Mouse (Mus musculus) thymus, adult 18-20 months (tissue): ENCODE results near the gene Rgl2.
"Not testable (repeated sequence)": the region's sequence is repeated elsewhere in the genome, so short reads cannot be mapped to it uniquely, and the experiment has no call there.

Experiments used
- DNase-seq, 2 experiments: peaks; one replicate each; pipeline ENCODE4 v3.0.0; 2022; ENCODE audit warnings: mixed read lengths in 2 of 2

The Rgl2 gene

DNA sequence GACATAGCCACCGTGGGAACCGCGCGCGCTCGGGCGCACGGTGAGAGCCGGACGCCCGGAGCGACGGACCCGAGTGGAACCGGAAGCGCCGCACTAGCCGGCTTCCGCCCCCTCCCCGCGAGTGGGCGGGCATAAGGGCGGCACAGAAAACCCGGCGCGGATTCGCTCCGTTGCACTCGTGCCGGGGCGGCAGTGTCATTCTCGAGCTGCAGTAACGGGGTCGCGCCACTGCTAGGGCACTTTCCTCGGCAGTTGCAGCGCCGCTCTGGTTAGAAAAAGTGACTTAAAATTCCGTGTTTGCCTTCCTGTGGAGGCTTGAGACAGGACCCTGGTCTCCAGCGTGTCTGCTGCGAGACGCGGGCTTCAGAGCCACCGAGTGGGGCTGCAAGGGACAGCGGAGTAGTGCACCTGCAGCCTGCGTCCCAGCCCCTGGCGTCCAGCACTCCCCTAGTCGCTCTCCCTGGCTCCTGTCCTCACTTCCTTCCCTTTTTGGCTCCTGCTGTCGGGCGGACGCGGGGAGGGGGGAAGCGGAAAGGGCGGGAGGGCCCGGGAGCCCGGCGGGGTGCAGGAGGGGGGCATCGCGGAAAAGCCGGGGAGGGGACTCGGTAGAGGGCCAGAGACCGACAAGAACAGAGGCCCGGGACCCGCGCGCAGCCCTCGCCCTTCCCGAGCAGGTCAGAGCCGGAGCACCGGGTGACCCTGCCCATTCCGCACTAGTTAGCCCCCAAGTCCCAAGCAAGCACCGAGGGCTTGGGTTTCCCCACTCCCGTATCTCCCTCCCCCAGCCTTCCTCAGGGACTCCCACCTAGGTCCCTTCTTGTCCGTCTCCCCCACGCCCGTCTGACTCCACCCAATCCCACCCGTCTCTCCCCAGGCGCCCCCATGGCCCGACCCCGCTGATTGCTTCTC, at the start of gene Rgl2:
TSS of gene Rgl2 (plus strand) at position 173 of the 909 bp plus-strand sequence.
- peak; percentile 86 to 87 for DNase-seq

DNA sequence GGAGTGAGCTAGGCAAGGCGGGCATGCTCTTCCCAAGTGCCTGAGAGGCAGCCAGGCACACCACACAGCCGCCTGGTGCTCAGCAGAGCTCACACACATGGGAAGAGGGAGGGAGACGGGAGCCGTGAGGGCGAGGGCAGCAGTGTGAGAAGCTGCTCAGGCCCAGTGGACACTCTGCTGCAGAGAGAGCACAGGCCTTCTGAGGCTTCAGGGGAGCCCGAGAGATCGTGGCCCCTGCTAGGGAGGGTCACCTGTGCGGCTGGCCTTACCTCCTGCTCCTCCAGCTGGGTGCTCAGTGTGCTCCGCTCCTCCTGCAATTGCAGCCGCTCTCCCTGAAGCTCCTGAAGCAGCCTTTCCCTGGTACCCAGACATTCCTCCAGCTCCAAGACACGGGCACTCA, 45.0 kb upstream of the Rgl2 start:
- not testable (repeated sequence) for DNase-seq

DNA sequence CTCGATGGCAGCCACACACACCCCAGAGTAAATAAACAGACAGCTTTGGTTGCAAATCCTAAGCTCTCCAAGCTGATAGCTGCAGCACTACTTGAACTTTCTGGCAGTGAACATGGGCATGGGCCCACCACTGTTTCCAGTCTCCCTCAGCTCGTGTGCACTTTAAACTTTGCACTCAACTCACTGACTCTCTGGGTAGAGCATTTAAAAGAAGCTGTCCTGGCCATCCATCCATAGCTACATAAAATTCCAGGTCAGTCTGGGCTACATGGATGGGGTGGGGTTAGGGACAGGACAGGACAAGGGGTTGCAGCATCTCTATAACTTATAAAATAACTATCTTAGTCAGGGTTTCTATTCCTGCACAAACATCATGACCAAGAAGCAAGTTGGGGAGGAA, 41.5 kb upstream of the Rgl2 start:
- not testable (repeated sequence) for DNase-seq

DNA sequence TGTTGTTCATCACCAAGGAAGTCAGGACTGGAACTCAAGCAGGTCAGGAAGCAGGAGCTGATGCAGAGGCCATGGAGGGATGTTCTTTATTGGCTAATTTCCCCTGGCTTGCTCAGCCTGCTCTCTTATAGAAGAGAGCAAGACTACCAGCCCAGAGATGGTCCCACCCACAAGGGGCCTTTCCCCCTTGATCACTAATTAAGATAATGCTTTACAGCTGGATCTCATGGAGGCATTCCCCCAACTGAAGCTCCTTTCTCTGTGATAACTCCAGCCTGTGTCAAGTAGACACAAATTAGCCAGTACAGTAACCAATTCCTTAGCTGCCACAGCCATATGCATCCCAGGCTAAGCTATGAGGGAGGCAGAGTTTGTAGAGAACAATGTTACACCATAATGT, 41.1 kb upstream of the Rgl2 start:
- not testable (repeated sequence) for DNase-seq

DNA sequence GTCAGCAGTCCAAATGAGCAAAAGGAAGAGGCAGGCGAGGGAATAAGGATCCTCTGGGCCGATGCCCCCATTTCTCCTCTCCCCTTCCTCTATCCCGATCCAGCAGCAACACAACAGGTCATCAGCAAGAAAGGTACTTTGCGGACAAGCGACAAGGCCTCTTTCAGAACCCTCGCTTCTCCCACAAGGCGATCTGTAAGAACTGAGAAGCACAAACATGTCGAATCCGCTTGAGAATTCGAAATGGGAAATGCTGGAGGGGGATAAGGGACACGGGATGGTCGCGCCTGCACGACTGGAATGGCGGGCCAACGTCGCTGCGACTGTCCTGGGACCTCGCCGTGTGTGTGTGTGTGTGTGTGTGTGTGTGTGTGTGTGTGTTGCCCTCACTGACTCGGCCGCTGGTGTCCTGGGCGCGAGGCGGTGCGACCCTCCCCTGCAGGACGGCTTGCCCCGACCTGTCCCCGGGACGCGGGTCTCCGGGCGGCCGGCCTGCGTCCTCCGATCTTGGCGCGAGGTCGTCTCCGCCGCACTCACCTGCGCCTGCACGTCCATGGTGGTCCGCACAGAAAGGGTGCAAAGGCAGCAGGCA, 39.3 kb upstream of the Rgl2 start:
- not testable (repeated sequence) for DNase-seq

DNA sequence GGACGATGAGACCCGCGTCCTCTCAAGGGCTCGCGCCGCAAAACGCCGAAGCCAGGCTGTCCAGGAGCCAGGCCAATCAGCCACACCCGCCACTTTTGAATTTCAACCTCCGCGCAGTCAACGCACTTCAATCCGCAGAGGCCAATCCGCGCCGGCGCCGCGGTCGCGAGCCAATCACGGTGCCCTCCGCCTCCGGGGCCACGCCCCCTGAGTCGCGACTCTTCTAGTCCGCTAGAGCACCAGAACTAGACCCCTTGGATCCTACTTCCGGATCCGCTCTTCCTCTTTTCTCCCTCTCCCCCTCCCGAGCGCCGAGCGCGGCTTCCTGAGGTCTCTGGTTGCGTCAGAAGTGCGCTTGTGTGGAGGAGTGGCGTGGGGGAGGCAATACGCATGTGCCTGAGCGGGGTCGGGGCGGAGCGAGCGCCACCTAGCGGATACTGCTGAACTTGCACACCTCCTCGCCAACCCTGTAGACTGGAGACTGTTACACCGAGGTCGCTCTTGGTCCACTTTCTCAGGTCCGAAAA, 38.7 kb upstream of the Rgl2 start, which contains the start of gene Kifc1:
TSS of gene Kifc1 (minus strand) at position 129 of the 527 bp plus-strand sequence.
- peak; percentile 99 to 100 for DNase-seq

DNA sequence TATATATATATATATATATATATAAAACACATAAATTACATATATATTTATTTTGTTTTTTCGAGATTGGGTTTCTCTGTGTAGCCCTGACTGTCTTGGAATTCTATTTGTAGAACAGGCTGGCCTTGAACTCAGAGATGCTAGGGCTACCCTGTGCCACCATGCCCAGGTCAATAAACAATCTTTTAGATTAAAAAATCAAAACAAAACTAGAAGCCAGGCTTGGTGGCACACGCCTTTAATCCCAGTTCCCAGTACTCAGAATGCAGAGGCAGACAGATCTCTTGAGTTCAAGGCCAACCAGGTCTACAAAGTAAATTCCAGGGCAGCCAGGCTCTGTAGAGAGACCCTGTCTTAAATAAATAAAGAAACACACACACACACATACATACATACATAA, 38.0 kb upstream of the Rgl2 start:
- no peak for DNase-seq

DNA sequence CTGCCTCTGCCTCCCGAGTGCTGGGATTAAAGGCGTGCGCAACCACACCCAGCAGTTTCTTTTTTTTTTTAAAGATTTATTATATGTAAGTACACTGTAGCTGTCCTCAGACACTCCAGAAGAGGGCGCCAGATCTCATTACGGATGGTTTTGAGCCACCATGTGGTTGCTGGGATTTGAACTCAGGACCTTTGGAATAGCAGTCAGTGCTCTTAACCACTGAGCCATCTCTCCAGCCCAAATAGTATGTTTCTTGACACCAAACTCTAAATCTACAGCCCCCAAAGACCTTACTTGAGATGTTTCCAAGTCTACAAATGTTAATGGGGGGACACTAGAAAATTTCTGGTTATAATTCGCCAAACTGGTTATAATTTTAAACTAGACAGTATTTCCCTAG, 37.5 kb upstream of the Rgl2 start:
- not testable (repeated sequence) for DNase-seq

DNA sequence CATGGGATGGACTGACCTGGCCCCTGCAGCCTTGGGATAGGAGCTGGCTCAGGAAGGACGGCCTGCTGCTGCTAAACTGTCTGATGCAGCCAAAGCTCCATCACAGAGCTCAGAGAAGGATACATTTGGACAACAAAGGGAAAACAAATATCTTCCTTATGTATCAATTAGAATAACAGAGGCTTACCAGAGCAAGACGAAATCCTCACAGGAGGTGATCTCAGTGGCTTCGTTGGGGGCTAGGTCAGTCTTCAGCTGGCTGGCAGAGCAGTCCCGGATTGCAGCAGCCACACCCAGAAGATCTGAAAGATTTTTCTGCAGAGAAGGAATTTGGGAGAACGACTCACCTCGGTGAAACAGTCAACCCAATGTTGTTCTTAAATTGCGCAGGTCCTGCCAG, 36.9 kb upstream of the Rgl2 start:
- DNase-seq: no peak

DNA sequence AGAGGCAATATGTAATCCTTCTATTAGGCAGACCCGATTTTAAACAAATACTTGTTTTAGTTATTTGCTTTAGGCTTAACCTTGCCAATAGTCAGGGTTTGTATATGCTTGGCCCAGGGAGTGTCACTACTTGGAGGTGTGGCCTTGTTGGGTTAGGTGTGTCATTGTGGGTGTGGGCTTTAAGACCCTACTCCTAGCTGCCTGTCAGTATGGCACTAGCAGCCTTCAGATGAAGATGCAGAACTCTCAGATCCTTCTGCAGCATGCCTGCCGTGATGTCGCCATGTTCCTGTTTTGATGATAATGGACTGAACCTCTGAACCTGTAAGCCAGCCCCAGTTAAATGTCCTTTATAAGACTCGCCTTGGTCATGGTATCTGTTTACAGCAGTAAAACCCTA, 36.3 kb upstream of the Rgl2 start:
- DNase-seq: not testable (repeated sequence)

DNA sequence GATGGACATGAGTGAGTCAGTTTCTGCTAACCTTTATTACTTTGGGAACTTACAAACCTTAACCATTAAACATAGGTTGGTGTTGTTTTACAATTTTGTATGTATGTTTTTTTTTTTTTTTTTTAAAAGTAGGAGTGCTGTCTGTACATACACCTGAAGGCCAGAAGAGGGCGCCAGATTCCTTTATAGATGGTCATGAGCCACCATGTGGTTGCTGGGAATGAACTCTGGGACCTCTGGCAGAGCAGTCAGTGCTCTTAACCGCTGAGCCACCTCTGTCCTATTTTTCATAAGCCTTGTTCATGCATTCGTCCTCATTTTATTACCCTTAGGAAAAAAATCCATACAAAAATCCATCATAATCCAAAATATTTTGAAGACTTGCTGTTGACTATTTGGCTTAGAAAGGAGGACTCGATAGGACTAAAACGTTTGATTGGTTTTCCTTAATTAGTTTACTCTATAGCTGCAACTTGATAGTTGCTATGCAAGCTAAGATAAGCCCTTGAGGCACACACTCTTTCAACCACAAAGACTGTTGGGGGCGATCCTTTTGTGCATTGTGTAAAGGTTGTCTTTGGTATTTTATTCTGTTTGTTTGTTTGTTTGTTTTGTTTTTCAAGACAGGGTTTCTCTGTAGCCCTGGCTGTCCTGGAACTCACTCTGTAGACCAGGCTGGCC, 32.1 kb upstream of the Rgl2 start:
- no peak for DNase-seq

DNA sequence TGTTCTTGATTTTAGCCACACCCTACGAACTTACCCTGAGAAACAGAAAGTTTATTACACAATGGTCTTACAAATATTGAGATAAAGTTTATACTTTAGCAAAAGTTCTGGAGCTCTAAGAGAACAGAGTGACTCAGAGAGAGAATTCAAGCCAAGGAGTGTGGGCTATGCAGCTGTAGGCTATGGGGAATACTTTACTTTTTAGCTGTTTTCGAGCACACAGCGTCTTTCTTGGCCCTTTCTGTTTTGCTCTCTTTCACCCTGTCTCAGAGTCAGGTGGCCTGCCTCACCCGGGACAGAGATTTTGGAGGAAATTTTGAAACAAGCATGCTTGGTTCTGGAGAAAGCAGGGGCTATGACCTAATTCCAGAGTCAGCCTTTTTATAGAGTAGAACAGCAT, 31.1 kb upstream of the Rgl2 start:
- DNase-seq: not testable (repeated sequence)

DNA sequence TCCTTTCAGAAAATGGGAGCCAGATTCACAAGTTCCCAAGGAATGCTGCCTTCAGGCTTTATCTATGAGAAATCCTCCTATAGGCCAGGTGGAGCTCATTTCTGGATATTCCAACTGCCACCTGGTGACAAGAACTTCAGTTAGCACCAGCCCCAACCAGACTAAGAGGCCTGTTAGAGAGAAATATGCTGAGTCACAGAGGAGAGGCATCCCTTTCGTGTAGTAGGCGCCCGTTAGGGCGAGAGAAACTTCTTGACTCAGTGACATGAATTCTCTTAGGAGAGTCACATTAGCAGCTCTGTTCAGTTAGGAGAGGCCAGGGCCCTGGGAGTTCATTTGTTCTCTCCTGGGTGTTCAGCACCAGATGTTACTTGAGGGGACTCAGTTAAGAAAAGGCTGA, 29.7 kb upstream of the Rgl2 start:
- DNase-seq: no peak

DNA sequence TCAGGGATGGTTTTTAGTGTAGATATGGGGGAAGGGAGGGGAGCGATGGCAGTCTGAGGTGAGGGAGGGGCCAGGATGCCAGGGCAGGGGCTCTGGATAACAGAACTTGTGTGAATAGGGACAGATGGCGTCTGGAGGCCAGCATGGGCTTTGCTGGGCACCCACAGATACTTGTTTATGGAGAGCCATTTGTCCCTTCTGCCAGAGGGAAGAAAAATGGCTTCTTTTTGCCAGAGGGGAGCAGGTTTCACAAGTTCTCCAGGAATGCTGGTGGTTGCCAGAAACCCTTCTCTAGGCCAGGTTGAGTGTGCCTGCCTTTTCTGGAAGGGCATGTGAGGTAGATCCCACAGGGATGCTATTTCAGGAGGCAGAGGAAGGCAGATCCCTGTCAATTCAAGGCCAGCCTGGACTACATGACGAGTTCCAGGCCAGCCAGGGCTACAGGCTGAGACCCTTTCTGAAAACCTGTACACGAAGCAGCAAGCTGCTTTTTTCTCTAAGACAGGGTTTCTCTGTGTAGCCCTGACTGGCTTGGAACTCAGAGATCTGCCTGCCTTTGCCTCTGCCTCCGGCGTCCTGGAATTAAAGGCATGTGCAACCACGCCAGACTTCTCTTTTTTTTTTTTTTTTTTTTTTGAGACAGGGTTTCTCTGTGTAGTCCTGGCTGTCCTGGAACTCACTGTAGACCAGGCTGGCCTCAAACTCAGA, 28.9 kb upstream of the Rgl2 start:
- DNase-seq: no peak

DNA sequence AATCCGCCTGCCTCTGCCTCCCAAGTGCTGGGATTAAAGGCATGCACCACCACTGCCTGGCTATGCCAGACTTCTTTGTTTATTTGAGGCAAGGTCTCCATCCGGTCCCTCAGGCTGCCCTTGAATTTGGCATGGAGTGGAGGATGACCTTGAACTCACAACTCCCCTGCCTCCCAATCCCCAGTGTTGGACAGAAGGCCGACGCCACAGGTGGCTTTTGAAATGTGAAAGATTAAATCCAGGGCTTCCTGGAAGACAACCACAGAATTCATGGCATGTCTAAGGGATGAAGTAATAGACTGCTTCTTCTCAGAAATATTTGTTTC, 28.4 kb upstream of the Rgl2 start:
- no peak for DNase-seq

DNA sequence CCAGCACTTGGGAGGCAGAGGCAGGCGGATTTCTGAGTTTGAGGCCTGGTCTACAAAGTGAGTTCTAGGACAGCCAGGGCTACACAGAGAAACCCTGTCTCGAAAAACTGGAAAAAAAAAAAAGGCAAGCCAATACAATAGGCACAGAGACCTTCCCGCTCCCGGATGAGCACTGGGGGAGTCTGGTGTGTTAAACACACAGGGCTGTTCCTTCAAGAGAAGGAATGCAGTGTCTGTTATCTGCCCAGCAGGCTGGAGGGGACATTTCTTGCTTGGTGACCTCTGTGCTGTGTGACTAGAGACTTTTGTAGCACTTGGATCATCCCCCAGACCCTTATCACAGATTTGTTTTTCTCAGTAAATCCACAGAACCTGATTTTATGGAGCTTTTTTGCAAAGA, 27.7 kb upstream of the Rgl2 start:
- DNase-seq: no peak

DNA sequence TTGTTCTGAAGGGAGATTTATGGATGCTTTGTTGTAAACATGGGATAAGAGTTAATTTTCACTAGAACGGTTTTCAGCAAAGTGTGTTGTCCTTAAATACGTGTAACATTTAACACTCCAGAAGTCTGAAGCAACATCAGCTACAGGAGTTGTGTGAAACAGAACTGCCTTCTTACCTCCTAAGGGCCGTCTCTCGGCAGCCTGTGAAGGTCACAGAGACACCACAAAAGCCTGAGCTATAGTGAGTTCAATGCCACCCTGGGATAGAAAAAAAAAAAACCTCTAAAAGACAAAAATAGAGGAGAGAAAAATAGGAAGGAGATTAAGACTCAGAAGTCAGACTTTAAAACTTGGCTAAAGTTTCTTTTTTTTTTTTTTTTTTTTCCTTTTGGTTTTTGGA, 27.3 kb upstream of the Rgl2 start:
- no peak for DNase-seq

DNA sequence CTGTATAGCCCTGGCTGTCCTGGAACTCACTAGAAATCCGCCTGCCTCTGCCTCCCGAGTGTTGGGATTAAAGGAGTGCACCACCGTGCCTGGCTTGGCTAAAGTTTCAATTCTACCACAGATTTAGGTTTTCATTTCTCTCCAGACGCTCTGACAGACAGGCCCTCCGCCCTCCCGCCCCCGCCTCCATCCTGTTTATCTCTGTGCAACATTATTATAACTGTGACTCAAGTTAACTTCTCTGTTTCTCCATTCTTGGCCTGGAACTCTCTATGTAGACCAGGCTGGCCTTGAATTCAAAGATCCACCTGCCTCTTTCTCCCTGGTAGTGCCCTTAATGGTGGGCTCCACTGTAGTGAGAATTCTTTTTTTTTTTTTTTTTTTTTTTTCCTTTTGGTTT, 26.9 kb upstream of the Rgl2 start:
- DNase-seq: no peak

DNA sequence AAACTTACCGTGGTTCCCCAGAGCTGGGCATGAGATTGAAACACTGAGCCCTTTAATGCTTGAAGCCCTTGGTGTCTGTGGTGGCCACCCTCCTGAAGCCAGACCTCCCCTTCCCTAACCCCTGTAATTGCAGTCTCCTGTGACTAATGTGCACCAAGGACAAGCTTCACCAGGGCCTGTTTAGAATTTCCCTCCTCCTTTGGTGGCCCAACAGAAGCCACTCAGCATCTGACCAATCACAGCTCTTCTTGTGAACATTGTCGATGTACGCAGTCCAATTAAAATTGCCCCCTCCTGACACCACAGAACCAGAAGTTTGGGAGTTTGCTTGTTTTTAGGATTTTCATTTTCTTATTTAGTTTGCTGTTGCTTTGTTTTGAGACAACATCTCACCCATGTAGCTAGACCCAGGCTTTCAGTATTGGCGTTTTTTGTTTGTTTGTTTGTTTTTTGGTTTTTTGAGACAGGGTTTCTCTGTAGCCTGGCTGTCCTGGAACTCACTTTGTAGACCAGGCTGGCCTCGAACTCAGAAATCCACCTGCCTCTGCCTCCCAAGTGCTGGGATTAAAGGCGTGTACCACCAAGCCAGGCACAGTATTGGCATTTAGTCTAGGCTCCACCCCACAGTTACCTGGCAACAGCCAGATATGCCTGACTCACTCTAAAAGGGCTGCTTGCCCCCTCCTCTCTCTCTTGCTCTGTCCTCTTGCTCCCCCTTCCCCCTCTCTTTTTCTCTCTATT, 25.3 kb upstream of the Rgl2 start:
- DNase-seq: not testable (repeated sequence)

DNA sequence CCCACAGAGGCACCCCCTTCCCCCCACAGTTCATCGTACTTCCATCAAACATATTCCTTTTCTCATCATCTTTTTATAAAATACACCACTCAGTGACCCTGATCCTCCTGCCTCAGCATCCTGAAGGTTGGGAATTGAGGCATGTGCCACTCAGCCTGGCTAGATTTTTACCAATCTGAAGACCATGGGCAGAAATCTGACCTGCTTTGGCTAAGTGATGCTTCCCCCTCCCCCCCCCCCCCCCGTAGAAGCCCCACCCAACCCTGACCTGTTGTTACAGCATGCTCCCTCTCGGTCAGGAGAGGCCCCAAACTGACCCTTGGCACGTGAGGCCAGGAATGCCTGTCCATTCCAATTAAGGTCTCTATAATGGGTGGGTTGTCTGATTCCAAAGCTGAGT, 24.5 kb upstream of the Rgl2 start, which contains the start of gene Platr17:
TSS of gene Platr17 (plus strand) at position 301 of the 400 bp plus-strand sequence.
- DNase-seq: not testable (repeated sequence)

DNA sequence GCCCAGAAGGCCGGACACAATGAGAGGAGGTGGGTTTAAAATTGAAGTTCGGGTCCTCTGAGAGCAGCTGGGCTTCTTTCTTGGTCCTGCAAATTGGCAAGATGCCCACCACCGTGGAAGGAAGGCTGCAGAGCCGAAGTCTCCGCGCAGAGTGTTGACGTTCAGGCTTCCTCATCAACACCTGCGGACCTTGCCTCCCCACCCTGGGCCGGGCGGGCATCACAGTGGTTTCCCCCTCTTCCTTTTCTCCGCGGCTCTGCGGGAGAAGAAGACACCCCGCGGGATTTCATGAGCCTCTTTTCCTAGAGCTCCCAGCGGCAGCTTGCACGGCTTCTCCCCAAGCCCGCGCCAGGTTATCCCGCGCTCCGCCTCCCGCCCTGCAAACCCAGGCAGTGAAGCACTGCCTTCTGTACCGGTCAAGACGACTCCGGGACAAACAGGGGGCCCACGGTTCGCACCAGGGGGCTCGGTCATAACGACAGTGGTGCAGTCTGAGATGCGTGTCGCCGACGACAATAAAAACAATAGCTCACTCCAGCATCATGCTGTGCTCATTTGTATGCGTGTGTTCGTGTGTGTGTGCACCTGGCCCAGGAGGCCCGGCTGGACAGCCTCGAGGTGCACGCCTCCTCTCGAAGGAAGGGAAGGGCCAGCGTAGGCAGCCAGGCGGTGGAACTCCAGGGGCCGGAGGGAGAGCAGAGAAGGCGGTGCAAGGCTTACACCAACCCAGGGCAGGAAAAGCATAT, 20.8 kb upstream of the Rgl2 start:
- peak in 1 of 2 experiments; percentile 49 for DNase-seq
